Mouse (Mus musculus) lung, postnatal 14 days (tissue): ENCODE measurements around the gene Alkbh5.
"Not testable (repeated sequence)": the region's sequence is repeated elsewhere in the genome, so short reads cannot be mapped to it uniquely, and the experiment has no call there.

Source experiments
- DNase-seq: peaks from one replicate; pipeline ENCODE4 v3.0.0; 2021

Gene Alkbh5

GRCm38 (mm10) chr11:60543211-60543610 is 7.0 kb downstream of the Alkbh5 start:
- not testable (repeated sequence) for DNase-seq

- DNase-seq: no peak
Observed at GRCm38 (mm10) chr11:60545433-60545832, 9.3 kb downstream of the Alkbh5 start.

- DNase-seq: no peak
Observed at GRCm38 (mm10) chr11:60548112-60548511, 11.9 kb downstream of the Alkbh5 start.

GRCm38 (mm10) chr11:60553091-60553490 is 16.9 kb downstream of the Alkbh5 start:
- DNase-seq: no peak

- no peak for DNase-seq
Observed at GRCm38 (mm10) chr11:60557675-60558074, 21.5 kb downstream of the Alkbh5 start.

GRCm38 (mm10) chr11:60559342-60559741 is 23.2 kb downstream of the Alkbh5 start:
- peak; percentile 68 for DNase-seq

- DNase-seq: not testable (repeated sequence)
Observed at GRCm38 (mm10) chr11:60574006-60574405, 37.8 kb downstream of the Alkbh5 start.
